Mouse (Mus musculus) liver, adult 2 months (tissue): ENCODE measurements around the gene Adh7.

ENCODE experiments used
- CTCF ChIP-seq: fragments of 200-500 bp; IDR thresholded peaks from 2 replicates; pipeline ENCODE4 v1.5.1; 2011; ENCODE audit warnings: low read depth, low read length, control low read depth
- POLR2A ChIP-seq: fragments of 200-500 bp; IDR thresholded peaks from 2 replicates; pipeline ENCODE4 v1.6.1; 2011; ENCODE audit warnings: low read length, control low read depth; ENCODE audit not compliant: insufficient read depth; ENCODE audit errors: extremely low read depth

DNA sequence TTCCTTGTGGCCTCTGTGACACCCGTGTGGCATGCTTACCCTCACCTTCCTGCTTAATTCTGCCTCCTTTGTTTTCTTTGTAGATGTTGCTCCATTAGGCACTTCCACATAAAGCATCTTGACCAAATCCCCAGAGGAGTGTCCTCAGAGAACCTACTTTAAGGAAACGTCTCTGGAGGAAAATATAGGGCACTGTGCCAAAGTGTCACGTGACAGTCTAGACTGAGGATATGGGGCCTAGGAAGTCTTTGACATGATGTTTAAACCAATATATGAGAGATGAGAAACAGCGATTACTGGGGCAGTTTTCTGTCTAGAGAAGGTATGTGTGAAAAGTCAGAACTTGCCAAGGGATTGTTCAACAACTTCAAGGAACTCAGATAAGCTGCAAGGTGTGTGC, 32.3 kb upstream of the Adh7 start:
- no peak for TF ChIP-seq CTCF
- no peak for TF ChIP-seq POLR2A
